ENCODE assay signal across 8 mouse cellular contexts in the genomic region with DNA sequence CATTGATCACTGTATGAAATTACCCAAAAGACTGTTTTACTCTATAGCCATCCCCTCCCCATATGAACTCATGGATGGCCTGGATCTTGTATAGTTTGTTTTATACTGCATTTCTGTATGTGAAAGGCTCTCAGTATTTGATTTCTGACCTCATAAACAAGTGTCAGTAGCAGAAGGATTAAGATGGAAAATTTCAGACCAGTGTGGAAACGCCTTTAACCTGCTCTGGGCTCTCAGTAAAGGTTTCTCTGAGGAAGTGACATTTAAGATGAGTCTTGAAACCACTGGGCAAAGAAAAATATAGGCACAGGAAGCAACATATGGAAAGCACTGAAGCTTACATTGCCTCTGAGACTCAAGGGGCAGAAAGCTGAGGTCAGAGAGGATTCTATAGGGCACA. TPM values are rescaled to one million over a fixed set of nuclear protein-coding genes. Genes with fewer than 3 reads are reported as not detected.
DNase-seq lines count a peak whose midpoint lies in the region; ATAC-seq and TF ChIP-seq lines count a peak whose summit lies in the region.

No protein-coding gene starts in this region.

- no peak for ATAC-seq in lung, embryonic 14.5 days (ENCODE audit: insufficient read depth)
- no peak for ATAC-seq in forebrain, embryonic 16.5 days
- ATAC-seq in midbrain, embryonic 14.5 days (ENCODE audit: low FRiP score, low TSS enrichment), result no peak

- no peaks in the 10 kb centered on the region for H3K36me3 ChIP-seq in lung, embryonic 14.5 days (ENCODE audit: insufficient read depth)
- no peaks in the 10 kb centered on the region for H3K36me3 ChIP-seq in forebrain, embryonic 16.5 days (ENCODE audit: control insufficient read depth, insufficient read depth)
- H3K36me3 ChIP-seq in midbrain, embryonic 14.5 days (ENCODE audit: control insufficient read depth, insufficient read depth, low read length), result no peaks in the 10 kb centered on the region

- peak overlapping the region; percentile 96 for H3K27ac ChIP-seq in lung, embryonic 14.5 days (ENCODE audit: low read depth)
- peak overlapping the region; percentile 50; the same call in 1 of the 2 replicates for H3K27ac ChIP-seq in forebrain, embryonic 16.5 days (ENCODE audit: low read length)
- no peak overlapping the region for H3K27ac ChIP-seq in midbrain, embryonic 14.5 days (replicated peaks; ENCODE audit: low read depth, low read length)

- 71% methylated on average over 1 of the region's 1 CpGs for WGBS in lung, embryonic 14.5 days
- WGBS in forebrain, embryonic 16.5 days, result 52% methylated on average over 1 of the region's 1 CpGs
- 74% methylated on average over 1 of the region's 1 CpGs for WGBS in midbrain, embryonic 14.5 days

- no peaks in the 10 kb centered on the region for H3K27me3 ChIP-seq in lung, embryonic 14.5 days (ENCODE audit: insufficient read depth, low read length)
- no peaks in the 10 kb centered on the region for H3K27me3 ChIP-seq in forebrain, embryonic 16.5 days (replicated peaks; ENCODE audit: control insufficient read depth, insufficient read depth, low read length)
- H3K27me3 ChIP-seq in midbrain, embryonic 14.5 days (ENCODE audit: control insufficient read depth, insufficient read depth, low read length), result no peaks in the 10 kb centered on the region

- H3K9ac ChIP-seq in lung, embryonic 14.5 days, result no peak overlapping the region
- no peak overlapping the region for H3K9ac ChIP-seq in forebrain, embryonic 16.5 days (replicated peaks; ENCODE audit: low read depth, low read length)
- H3K9ac ChIP-seq in midbrain, embryonic 14.5 days (replicated peaks; ENCODE audit: low read length), result no peak overlapping the region

- no peak for TF ChIP-seq CTCF in lung, embryonic 14.5 days (IDR thresholded peaks at IDR 0.05; ENCODE audit: low read depth)

- peak; percentile 48 for DNase-seq in cerebellum, adult 9-10 months
- DNase-seq in cerebellum, adult 18-20 months, result no peak
- no peak for DNase-seq in lung, embryonic 14.5 days
- DNase-seq in lung, postnatal 36 days, result no peak
- DNase-seq in midbrain, embryonic 14.5 days, result no peak
- no peak for DNase-seq in urinary bladder, adult 2 months (ENCODE audit: low spot score)
- no peak for DNase-seq in thymus, postnatal 10 days (ENCODE audit: low spot score in 2 of 2)

- H3K4me1 ChIP-seq in lung, embryonic 14.5 days (ENCODE audit: insufficient read depth), result 0 out of 2 replicates have a peak, but pooled peaks cover 5% of the 10 kb centered on the region
- peaks cover 18% of the 10 kb centered on the region for H3K4me1 ChIP-seq in forebrain, embryonic 16.5 days (replicated peaks; ENCODE audit: control insufficient read depth, insufficient read depth, low read length)
- peaks cover 15% of the 10 kb centered on the region for H3K4me1 ChIP-seq in midbrain, embryonic 14.5 days (ENCODE audit: control insufficient read depth, insufficient read depth, low read length)

- H3K4me3 ChIP-seq in lung, embryonic 14.5 days (ENCODE audit: low read depth, low read length), result no peak overlapping the region
- H3K4me3 ChIP-seq in forebrain, embryonic 16.5 days (replicated peaks; ENCODE audit: low read length), result no peak overlapping the region
- H3K4me3 ChIP-seq in midbrain, embryonic 14.5 days (replicated peaks; ENCODE audit: low read depth, low read length), result no peak overlapping the region

- H3K9me3 ChIP-seq in lung, embryonic 14.5 days (ENCODE audit: low read depth, low read length), result no peaks in the 10 kb centered on the region
- H3K9me3 ChIP-seq in forebrain, embryonic 16.5 days (ENCODE audit: control insufficient read depth, low read length), result no peaks in the 10 kb centered on the region
- H3K9me3 ChIP-seq in midbrain, embryonic 14.5 days (ENCODE audit: control insufficient read depth, low read length), result no peaks in the 10 kb centered on the region

- peak overlapping the region; percentile 67 for H3K4me2 ChIP-seq in lung, embryonic 14.5 days
- H3K4me2 ChIP-seq in forebrain, embryonic 16.5 days (ENCODE audit: low read length), result peak overlapping the region; percentile 66; the same call in 1 of the 2 replicates
- peak overlapping the region; percentile 83 for H3K4me2 ChIP-seq in midbrain, embryonic 14.5 days (ENCODE audit: low read length)

RNA-seq across cellular contexts. Expression of gene 2010109A12Rik, which starts 1.2 kb away (rescaled TPM):
- 1.2 and 2.0 TPM in 2 replicates for polyA plus RNA-seq in lung, embryonic 14.5 days (2014; fragmentation: Nextera tagmentation; extraction: Ambion mirVana)
- polyA plus RNA-seq in forebrain, embryonic 16.5 days (2015; fragmentation: Nextera tagmentation; extraction: Ambion mirVana), result 1.5 and 2.0 TPM in 2 replicates
- 1.6 and 1.7 TPM in 2 replicates for polyA plus RNA-seq in midbrain, embryonic 14.5 days (2014; fragmentation: Nextera tagmentation; extraction: Ambion mirVana)
- polyA plus RNA-seq in urinary bladder, adult 2 months (2012; rRNA removed), result 0.44 and 0.68 TPM in 2 replicates

RNA-seq across cellular contexts. Expression of gene Ccni, which starts 1.3 kb away (rescaled TPM):
- 157 and 165 TPM in 2 replicates for polyA plus RNA-seq in lung, embryonic 14.5 days (2014; fragmentation: Nextera tagmentation; extraction: Ambion mirVana)
- 187 and 218 TPM in 2 replicates for polyA plus RNA-seq in forebrain, embryonic 16.5 days (2015; fragmentation: Nextera tagmentation; extraction: Ambion mirVana)
- polyA plus RNA-seq in midbrain, embryonic 14.5 days (2014; fragmentation: Nextera tagmentation; extraction: Ambion mirVana), result 172 and 191 TPM in 2 replicates
- polyA plus RNA-seq in urinary bladder, adult 2 months (2012; rRNA removed), result 65.0 and 103 TPM in 2 replicates

RNA-seq across cellular contexts. Expression of gene Ccng2, which starts 59.5 kb away (rescaled TPM):
- 50.9 and 53.5 TPM in 2 replicates for polyA plus RNA-seq in lung, embryonic 14.5 days (2014; fragmentation: Nextera tagmentation; extraction: Ambion mirVana)
- polyA plus RNA-seq in forebrain, embryonic 16.5 days (2015; fragmentation: Nextera tagmentation; extraction: Ambion mirVana), result 149 and 198 TPM in 2 replicates
- 81.7 and 108 TPM in 2 replicates for polyA plus RNA-seq in midbrain, embryonic 14.5 days (2014; fragmentation: Nextera tagmentation; extraction: Ambion mirVana)
- polyA plus RNA-seq in urinary bladder, adult 2 months (2012; rRNA removed), result 19.8 and 21.4 TPM in 2 replicates
